Mouse (Mus musculus) mesoderm, embryonic 11.5 days (tissue): ENCODE data around the gene Pigyl.
A peak's percentile ranks its signal among the peaks of the same experiment; 100 is the strongest.

ENCODE experiments used
- DNase-seq: peaks from one replicate; pipeline ENCODE4 v3.0.0-alpha.2; 2012; ENCODE audit warnings: low read depth, low spot score

Pigyl gene

GRCm38 (mm10) chr9:22156497-22157245 lies at the start of gene Pigyl:
Gene Pigyl (plus strand): TSS chr9:22156846.
- DNase-seq, result peak; percentile 99

- no peak for DNase-seq
These were observed 48.5 kb upstream of the Pigyl start for GRCm38 (mm10) chr9:22108194-22108593.

- DNase-seq, result no peak
These were observed 41.0 kb upstream of the Pigyl start for GRCm38 (mm10) chr9:22115635-22116034.

- DNase-seq, result peak; percentile 33
These were observed 40.6 kb upstream of the Pigyl start for GRCm38 (mm10) chr9:22116086-22116485.

GRCm38 (mm10) chr9:22116740-22117426 lies 39.8 kb upstream of the Pigyl start, which contains the start of gene Elof1:
Gene Elof1 (minus strand): TSS chr9:22117172.
- DNase-seq, result peak; percentile 98

- peak; percentile 73 for DNase-seq
These were observed 38.7 kb upstream of the Pigyl start for GRCm38 (mm10) chr9:22117754-22118456.

GRCm38 (mm10) chr9:22119543-22119942 lies 37.1 kb upstream of the Pigyl start:
- DNase-seq, result no peak

GRCm38 (mm10) chr9:22121545-22121944 lies 35.1 kb upstream of the Pigyl start:
- DNase-seq, result no peak

- no peak for DNase-seq
These were observed 34.6 kb upstream of the Pigyl start for GRCm38 (mm10) chr9:22122005-22122404.

GRCm38 (mm10) chr9:22123069-22123609 lies 33.5 kb upstream of the Pigyl start:
- DNase-seq, result no peak

- no peak for DNase-seq
These were observed 32.5 kb upstream of the Pigyl start for GRCm38 (mm10) chr9:22124169-22124568.

GRCm38 (mm10) chr9:22125246-22126027 lies 31.2 kb upstream of the Pigyl start:
- DNase-seq, result no peak

- no peak for DNase-seq
These were observed 25.2 kb upstream of the Pigyl start for GRCm38 (mm10) chr9:22131226-22131981.

- no peak for DNase-seq
These were observed 24.4 kb upstream of the Pigyl start for GRCm38 (mm10) chr9:22132220-22132619.

- DNase-seq, result no peak
These were observed 22.3 kb upstream of the Pigyl start for GRCm38 (mm10) chr9:22134246-22134890.

GRCm38 (mm10) chr9:22134988-22135643 lies 21.5 kb upstream of the Pigyl start:
- no peak for DNase-seq

GRCm38 (mm10) chr9:22135644-22136390 lies 20.8 kb upstream of the Pigyl start, which contains the start of gene Acp5:
Gene Acp5 (minus strand): TSS chr9:22135711.
- DNase-seq, result no peak

GRCm38 (mm10) chr9:22136765-22137547 lies 19.7 kb upstream of the Pigyl start:
- peak; percentile 69 for DNase-seq
